Mouse (Mus musculus): ENCODE measurements around the gene Pigs. TPM values are rescaled to one million over a fixed set of nuclear protein-coding genes. Genes with fewer than 3 reads are reported as not detected.

Gene Pigs
- 67.8 and 75.7 TPM in 2 replicates for polyA plus RNA-seq (2015; fragmentation: Nextera tagmentation; extraction: Ambion mirVana)

- H3K4me1 ChIP-seq = peaks cover 16% of the 10 kb centered on the region; the same call in 1 of the 2 replicates
- H3K36me3 ChIP-seq = peaks cover 2% of the 10 kb centered on the region; the same call in 1 of the 2 replicates
- peak within 1 kb of the TSS; percentile 62; the same call in 1 of the 2 replicates for H3K27ac ChIP-seq
- peak; percentile 95 for ATAC-seq (ENCODE audit: insufficient read depth, low FRiP score, low read depth)
- peak within 1 kb of the TSS; percentile 94 for H3K4me2 ChIP-seq
- H3K9me3 ChIP-seq = no peaks in the 10 kb centered on the region
- peak within 1 kb of the TSS; percentile 84 for H3K4me3 ChIP-seq (replicated peaks)
- WGBS = 11% methylated on average over 37 of the region's 37 CpGs
- H3K27me3 ChIP-seq (replicated peaks) = no peaks in the 10 kb centered on the region
- H3K9ac ChIP-seq = peak within 1 kb of the TSS; percentile 85
Measured at GRCm38 (mm10) chr11:78327634-78328511, at the start of gene Pigs. Gene Pigs, plus strand, starts transcription at chr11:78328415.

DNA sequence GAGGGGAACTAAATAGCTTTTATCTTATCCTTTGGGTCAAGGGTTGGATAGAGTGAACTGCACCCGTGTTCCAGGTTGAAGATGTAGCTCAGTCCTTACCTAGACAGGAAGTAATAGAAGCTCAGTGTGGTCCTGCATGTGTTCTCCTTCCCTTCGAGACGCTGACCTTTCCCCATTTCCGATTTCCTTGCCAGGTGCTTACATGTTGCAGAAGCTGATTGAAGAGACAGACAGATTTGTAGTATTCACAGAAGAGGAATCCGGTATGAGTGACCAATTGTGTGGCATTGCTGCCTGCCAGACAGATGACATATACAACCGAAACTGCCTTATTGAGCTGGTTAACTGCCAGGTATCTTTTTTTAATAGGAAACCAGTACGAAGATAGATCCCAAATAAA is 49.4 kb upstream of the Pigs start:
- no peaks in the 10 kb centered on the region for H3K27me3 ChIP-seq (replicated peaks)
- WGBS = 78% methylated on average over 7 of the region's 7 CpGs

DNA sequence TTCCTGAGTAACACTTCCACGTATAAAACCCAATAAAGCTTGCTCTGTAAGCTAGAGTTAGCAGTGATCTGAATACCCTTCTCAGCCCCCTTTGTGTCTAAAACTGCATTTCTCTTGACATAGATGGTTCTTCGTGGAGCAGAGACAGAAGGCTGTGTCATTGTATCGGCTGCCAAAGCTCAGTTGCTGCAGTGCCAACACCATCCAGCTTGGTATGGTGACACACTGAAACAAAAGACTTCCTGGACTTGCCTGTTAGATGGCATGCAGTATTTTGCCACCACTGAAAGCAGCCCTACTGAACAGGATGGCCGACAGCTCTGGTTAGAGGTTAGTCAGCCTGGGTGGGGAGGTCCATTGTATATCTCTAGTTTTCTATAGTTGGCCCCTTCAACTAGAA is 48.6 kb upstream of the Pigs start:
- no peak for ATAC-seq (ENCODE audit: insufficient read depth, low FRiP score, low read depth)
- no peak overlapping the region for H3K27ac ChIP-seq
- no peaks in the 10 kb centered on the region for H3K4me1 ChIP-seq
- no peaks in the 10 kb centered on the region for H3K9me3 ChIP-seq
- H3K4me2 ChIP-seq = no peak overlapping the region
- H3K27me3 ChIP-seq (replicated peaks) = no peaks in the 10 kb centered on the region
- H3K4me3 ChIP-seq (replicated peaks) = no peak overlapping the region
- H3K9ac ChIP-seq = no peak overlapping the region
- 86% methylated on average over 4 of the region's 4 CpGs for WGBS
- peaks cover 82% of the 10 kb centered on the region for H3K36me3 ChIP-seq

More for the DNA sequence above, 49.4 kb upstream of the Pigs start:
- no peak overlapping the region for H3K9ac ChIP-seq
- no peaks in the 10 kb centered on the region for H3K9me3 ChIP-seq
- no peak overlapping the region for H3K27ac ChIP-seq
- no peak overlapping the region for H3K4me3 ChIP-seq (replicated peaks)
- peaks cover 82% of the 10 kb centered on the region for H3K36me3 ChIP-seq
- no peak for ATAC-seq (ENCODE audit: insufficient read depth, low FRiP score, low read depth)
- no peaks in the 10 kb centered on the region for H3K4me1 ChIP-seq
- H3K4me2 ChIP-seq = no peak overlapping the region

GRCm38 (mm10) chr11:78289146-78289763 is 39.0 kb upstream of the Pigs start:
- no peak for ATAC-seq (ENCODE audit: insufficient read depth, low FRiP score, low read depth)
- Histone ChIP-seq H3K9me3 (no peaks in the 10 kb centered on the region), H3K4me1 (no peaks in the 10 kb centered on the region), H3K36me3 (peaks cover 51% of the 10 kb centered on the region), H3K27ac (no peak overlapping the region), H3K9ac (no peak overlapping the region), H3K4me3 (replicated peaks) (no peak overlapping the region), H3K27me3 (replicated peaks) (no peaks in the 10 kb centered on the region), H3K4me2 (no peak overlapping the region)
- WGBS = 83% methylated on average over 7 of the region's 7 CpGs

DNA sequence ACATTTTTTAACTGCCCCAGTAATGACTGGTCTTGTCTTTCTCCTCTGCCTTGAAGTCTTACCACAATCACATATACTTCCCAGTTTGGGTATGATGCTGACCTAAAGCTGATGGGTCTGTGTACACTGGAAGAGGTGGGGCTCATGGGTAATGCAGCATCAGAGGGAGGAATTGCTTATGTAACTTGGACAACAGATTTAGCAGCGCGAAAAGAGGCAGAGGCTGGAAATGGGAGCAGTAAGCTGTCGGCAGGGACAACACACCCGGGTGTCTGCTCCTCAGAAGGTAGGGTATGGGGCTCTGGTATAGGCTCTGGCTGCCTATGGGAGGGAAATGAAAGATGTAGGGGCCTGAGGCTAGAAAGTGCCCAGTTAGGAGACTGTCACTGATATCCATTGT is 37.6 kb upstream of the Pigs start, which contains the start of gene BC030499:
TSS of gene BC030499 (plus strand) at position 188 of the 400 bp plus-strand sequence.
- Histone ChIP-seq H3K4me1 (no peaks in the 10 kb centered on the region), H3K4me2 (no peak within 1 kb of the TSS), H3K9ac (no peak within 1 kb of the TSS), H3K27ac (no peak within 1 kb of the TSS), H3K4me3 (replicated peaks) (no peak within 1 kb of the TSS), H3K9me3 (no peaks in the 10 kb centered on the region), H3K27me3 (replicated peaks) (no peaks in the 10 kb centered on the region), H3K36me3 (peaks cover 38% of the 10 kb centered on the region)
- ATAC-seq (ENCODE audit: insufficient read depth, low FRiP score, low read depth) = no peak
- 87% methylated on average over 4 of the region's 4 CpGs for whole genome bisulfite sequencing

DNA sequence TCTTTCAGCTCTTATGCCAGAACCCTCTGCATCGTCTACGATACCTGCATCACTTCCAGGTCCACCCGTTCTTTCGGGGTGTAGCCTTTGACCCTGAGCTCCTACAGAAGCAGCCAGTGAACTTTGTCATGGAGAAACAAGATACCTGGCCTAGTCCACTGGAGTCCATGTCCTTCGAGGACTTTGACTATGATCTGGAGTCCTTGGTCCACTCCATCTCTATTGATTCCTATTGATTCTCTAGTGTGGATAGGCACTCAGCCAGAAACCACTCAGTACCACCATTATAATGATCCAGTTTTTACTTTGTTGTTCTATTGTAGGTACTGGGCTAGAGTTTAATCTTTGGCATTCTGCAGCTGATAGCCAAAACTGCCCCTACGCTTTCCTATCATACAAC is 33.6 kb upstream of the Pigs start:
- H3K9ac ChIP-seq = no peak overlapping the region

DNA sequence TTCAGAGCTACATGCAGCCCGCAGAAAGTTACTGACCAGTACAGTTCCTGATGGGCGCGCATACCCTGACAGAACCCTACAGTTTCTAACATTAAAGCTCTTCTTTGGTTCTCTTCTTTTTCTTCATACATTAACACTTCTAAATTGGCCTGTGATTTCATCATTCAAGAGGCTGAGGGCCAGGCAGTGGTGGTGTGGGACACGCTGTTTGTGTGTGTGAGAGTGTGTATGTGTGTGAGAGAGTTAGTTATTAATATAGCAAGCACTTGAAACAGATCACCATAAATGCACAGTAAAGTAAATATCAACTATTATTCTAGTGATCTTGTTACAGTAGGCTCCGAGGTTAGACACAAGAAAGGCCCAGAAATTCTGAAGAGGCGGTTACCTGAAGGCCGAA is 27.3 kb upstream of the Pigs start:
- 61% methylated on average over 7 of the region's 7 CpGs for WGBS
- Histone ChIP-seq H3K9me3 (no peaks in the 10 kb centered on the region), H3K4me1 (no peaks in the 10 kb centered on the region), H3K4me3 (replicated peaks) (peak overlapping the region; percentile 68), H3K4me2 (peak overlapping the region; percentile 81), H3K27me3 (replicated peaks) (no peaks in the 10 kb centered on the region), H3K27ac (peak overlapping the region; percentile 62), H3K36me3 (0 out of 2 replicates have a peak, but pooled peaks cover 9% of the 10 kb centered on the region), H3K9ac (no peak overlapping the region; the same call in 1 of the 2 replicates)
- ATAC-seq (ENCODE audit: insufficient read depth, low FRiP score, low read depth) = no peak

More for the DNA sequence above, 33.6 kb upstream of the Pigs start:
- H3K27me3 ChIP-seq (replicated peaks) = no peaks in the 10 kb centered on the region
- 90% methylated on average over 6 of the region's 6 CpGs for WGBS
- no peak overlapping the region for H3K4me2 ChIP-seq
- no peak overlapping the region for H3K4me3 ChIP-seq (replicated peaks)
- peaks cover 11% of the 10 kb centered on the region; the same call in 1 of the 2 replicates for H3K36me3 ChIP-seq
- H3K27ac ChIP-seq = no peak overlapping the region
- ATAC-seq (ENCODE audit: insufficient read depth, low FRiP score, low read depth) = no peak
- no peaks in the 10 kb centered on the region for H3K9me3 ChIP-seq
- H3K4me1 ChIP-seq = no peaks in the 10 kb centered on the region

DNA sequence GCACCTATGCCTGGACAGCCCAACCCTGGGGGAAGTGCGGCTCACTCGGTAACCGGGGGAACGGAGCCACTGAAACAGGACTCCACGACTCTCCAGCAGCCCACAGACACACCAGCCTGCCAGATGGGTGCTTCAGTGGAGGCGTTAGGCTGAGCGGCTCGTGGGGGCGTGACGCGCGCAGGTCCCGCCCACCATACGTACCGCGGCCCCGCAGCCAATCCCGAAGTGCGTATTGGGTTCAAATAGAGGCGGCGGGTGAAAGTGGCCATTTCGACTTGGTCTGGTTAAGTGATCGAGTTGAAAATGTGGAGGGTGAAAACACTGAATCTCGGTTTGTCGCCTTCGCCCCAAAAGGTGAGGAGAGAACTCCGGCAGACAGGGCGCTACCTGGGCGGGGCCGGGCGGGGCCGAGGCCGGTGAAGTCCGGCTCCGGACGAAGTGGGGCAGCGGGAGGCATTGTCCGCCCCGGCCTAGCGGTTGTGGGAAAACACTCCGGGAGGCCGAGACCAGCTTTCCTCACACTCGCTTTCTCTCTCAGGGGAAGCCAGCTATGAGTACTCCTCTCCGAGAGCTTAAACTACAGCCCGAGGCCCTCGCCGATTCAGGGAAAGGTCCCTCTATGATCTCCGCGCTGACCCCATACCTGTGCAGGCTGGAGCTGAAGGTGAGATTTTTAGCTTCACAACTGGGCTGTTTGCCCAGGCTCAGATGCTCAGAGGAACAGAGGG is 26.7 kb upstream of the Pigs start, which contains the start of gene Spag5:
TSS of gene Spag5 (plus strand) at position 173 of the 728 bp plus-strand sequence.
- H3K27ac ChIP-seq = peak within 1 kb of the TSS; percentile 62
- peak within 1 kb of the TSS; percentile 68 for H3K4me3 ChIP-seq (replicated peaks)
- peak within 1 kb of the TSS; percentile 40 for H3K9ac ChIP-seq
- H3K4me2 ChIP-seq = peak within 1 kb of the TSS; percentile 81
- no peaks in the 10 kb centered on the region for H3K9me3 ChIP-seq
- no peaks in the 10 kb centered on the region for H3K4me1 ChIP-seq
- peaks cover 9% of the 10 kb centered on the region; the same call in 1 of the 2 replicates for H3K36me3 ChIP-seq
- WGBS = under 1% methylated on average over 49 of the region's 49 CpGs
- no peaks in the 10 kb centered on the region for H3K27me3 ChIP-seq (replicated peaks)
- ATAC-seq (ENCODE audit: insufficient read depth, low FRiP score, low read depth) = peak; percentile 99

DNA sequence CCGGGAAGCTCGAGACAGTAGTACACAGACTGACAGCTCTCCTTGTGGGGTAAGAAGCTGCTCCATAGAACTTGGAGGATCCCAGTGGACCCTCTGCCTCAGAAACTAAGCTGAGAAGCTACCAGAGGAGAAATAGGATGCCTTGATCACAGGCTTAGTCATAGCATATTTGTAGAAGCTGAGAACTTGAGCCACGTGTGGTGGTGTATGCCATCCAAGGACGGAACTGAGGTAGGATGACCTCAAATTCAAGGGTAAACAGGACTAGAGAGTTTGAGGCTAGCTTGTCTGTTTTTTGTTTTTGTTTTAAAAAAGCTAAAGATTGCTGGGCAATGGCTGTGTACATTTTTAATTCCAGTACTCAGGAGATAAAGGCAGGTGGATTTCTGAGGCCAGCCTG is 22.9 kb upstream of the Pigs start:
- H3K27me3 ChIP-seq (replicated peaks) = no peaks in the 10 kb centered on the region
- H3K9ac ChIP-seq = no peak overlapping the region
- no peak overlapping the region for H3K4me3 ChIP-seq (replicated peaks)
- H3K36me3 ChIP-seq = peaks cover 17% of the 10 kb centered on the region
- H3K27ac ChIP-seq = no peak overlapping the region
- ATAC-seq (ENCODE audit: insufficient read depth, low FRiP score, low read depth) = no peak
- WGBS = 89% methylated on average over 4 of the region's 4 CpGs
- H3K4me1 ChIP-seq = no peaks in the 10 kb centered on the region
- no peaks in the 10 kb centered on the region for H3K9me3 ChIP-seq
- no peak overlapping the region for H3K4me2 ChIP-seq

DNA sequence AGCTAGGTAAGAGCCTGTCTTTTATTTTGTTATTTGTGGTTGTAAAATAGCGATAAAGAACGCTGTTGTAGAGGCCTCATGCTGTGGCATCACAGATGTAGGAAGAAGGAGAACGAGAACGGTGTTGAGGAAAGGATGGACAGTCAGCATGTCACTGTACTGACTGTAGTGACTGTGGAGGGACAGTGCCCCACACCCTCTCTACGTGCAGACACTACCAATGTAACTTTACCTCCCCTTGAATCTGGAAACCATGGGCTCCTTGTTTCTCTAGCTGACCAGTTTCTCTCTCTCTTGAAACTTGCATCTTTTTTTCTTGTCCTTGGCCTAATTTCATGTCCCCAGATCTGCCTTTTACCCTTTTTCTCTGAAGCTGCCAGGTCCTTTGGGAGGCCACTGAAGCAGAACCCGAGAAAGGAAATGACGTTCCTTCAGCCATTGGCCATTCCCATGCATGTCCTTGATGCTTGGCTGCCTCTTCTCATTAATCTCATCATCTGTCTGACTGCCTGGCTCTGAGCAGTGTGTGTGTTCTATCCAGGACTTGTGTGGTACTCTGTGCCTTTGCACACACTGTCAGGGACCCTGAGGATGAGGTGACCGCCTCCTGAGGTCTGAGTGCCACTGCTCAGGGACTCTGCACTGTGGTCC is 17.2 kb upstream of the Pigs start:
- no peak overlapping the region for H3K9ac ChIP-seq
- H3K27ac ChIP-seq = no peak overlapping the region
- 91% methylated on average over 8 of the region's 8 CpGs for WGBS
- ATAC-seq (ENCODE audit: insufficient read depth, low FRiP score, low read depth) = no peak
- no peaks in the 10 kb centered on the region for H3K4me1 ChIP-seq
- no peaks in the 10 kb centered on the region for H3K27me3 ChIP-seq (replicated peaks)
- no peak overlapping the region for H3K4me2 ChIP-seq
- no peaks in the 10 kb centered on the region for H3K9me3 ChIP-seq
- H3K36me3 ChIP-seq = peaks cover 38% of the 10 kb centered on the region
- no peak overlapping the region for H3K4me3 ChIP-seq (replicated peaks)

- Histone ChIP-seq H3K9me3 (no peaks in the 10 kb centered on the region), H3K36me3 (peaks cover 50% of the 10 kb centered on the region), H3K27me3 (replicated peaks) (no peaks in the 10 kb centered on the region), H3K9ac (no peak overlapping the region), H3K4me1 (no peaks in the 10 kb centered on the region), H3K4me2 (no peak overlapping the region), H3K27ac (no peak overlapping the region), H3K4me3 (replicated peaks) (no peak overlapping the region)
- no peak for ATAC-seq (ENCODE audit: insufficient read depth, low FRiP score, low read depth)
- WGBS = 97% methylated on average over 2 of the region's 2 CpGs
Measured at GRCm38 (mm10) chr11:78313662-78314061, 14.6 kb upstream of the Pigs start.
